Mouse (Mus musculus): ENCODE data around the gene Dst. TPM values are rescaled to one million over a fixed set of nuclear protein-coding genes. Genes with fewer than 3 reads are reported as not detected.

Gene Dst
- total and polyA plus RNA-seq, 2 experiments from 2014 or later, result 21.7 to 106 TPM

GRCm38 (mm10) chr1:33975333-33975732, 67.3 kb downstream of the Dst start:
- Histone ChIP-seq H3K4me1 (ENCODE audit: control insufficient read depth, insufficient read depth) (no peaks in the 10 kb centered on the region), H3K4me2 (ENCODE audit: low read depth, low read length) (no peak overlapping the region), H3K4me3 (ENCODE audit: low read depth, low read length) (no peak overlapping the region), H3K27me3 (ENCODE audit: control insufficient read depth, insufficient read depth, low read length) (no peaks in the 10 kb centered on the region), H3K27ac (ENCODE audit: low read depth) (no peak overlapping the region), H3K9ac (replicated peaks; ENCODE audit: low read depth, low read length) (no peak overlapping the region), H3K36me3 (replicated peaks; ENCODE audit: control insufficient read depth, insufficient read depth, low read length) (no peaks in the 10 kb centered on the region), H3K9me3 (replicated peaks; ENCODE audit: control insufficient read depth, low read length) (no peaks in the 10 kb centered on the region)
- 87% methylated on average over 4 of the region's 4 CpGs for WGBS
- DNase-seq (ENCODE audit: low spot score) (no peak), ATAC-seq (ENCODE audit: insufficient read depth, low read depth) (no peak)
- TF ChIP-seq CTCF (IDR thresholded peaks at IDR 0.05; ENCODE audit: low read depth), result no peak
- TF ChIP-seq EP300 (IDR thresholded peaks at IDR 0.05; ENCODE audit: low read depth), result no peak

GRCm38 (mm10) chr1:33977832-33978231, 69.8 kb downstream of the Dst start:
- DNase-seq (ENCODE audit: low spot score) (no peak), ATAC-seq (ENCODE audit: insufficient read depth, low read depth) (no peak)
- Histone ChIP-seq H3K4me2 (ENCODE audit: low read depth, low read length) (no peak overlapping the region), H3K36me3 (replicated peaks; ENCODE audit: control insufficient read depth, insufficient read depth, low read length) (no peaks in the 10 kb centered on the region), H3K27me3 (ENCODE audit: control insufficient read depth, insufficient read depth, low read length) (no peaks in the 10 kb centered on the region), H3K9ac (replicated peaks; ENCODE audit: low read depth, low read length) (no peak overlapping the region), H3K9me3 (replicated peaks; ENCODE audit: control insufficient read depth, low read length) (no peaks in the 10 kb centered on the region), H3K27ac (ENCODE audit: low read depth) (no peak overlapping the region), H3K4me3 (ENCODE audit: low read depth, low read length) (no peak overlapping the region), H3K4me1 (ENCODE audit: control insufficient read depth, insufficient read depth) (no peaks in the 10 kb centered on the region; the same call in 1 of the 2 replicates)
- TF ChIP-seq EP300 (IDR thresholded peaks at IDR 0.05; ENCODE audit: low read depth) (no peak), CTCF (IDR thresholded peaks at IDR 0.05; ENCODE audit: low read depth) (no peak)
- 93% methylated on average over 6 of the region's 6 CpGs for WGBS

- no peaks in the 10 kb centered on the region for H3K9me3 ChIP-seq (replicated peaks; ENCODE audit: control insufficient read depth, low read length)
- ATAC-seq (ENCODE audit: insufficient read depth, low read depth), result no peak
- no peak for DNase-seq (ENCODE audit: low spot score)
- no peaks in the 10 kb centered on the region for H3K27me3 ChIP-seq (ENCODE audit: control insufficient read depth, insufficient read depth, low read length)
- 85% methylated on average over 12 of the region's 12 CpGs for WGBS
- no peak overlapping the region for H3K9ac ChIP-seq (replicated peaks; ENCODE audit: low read depth, low read length)
- no peak overlapping the region for H3K4me3 ChIP-seq (ENCODE audit: low read depth, low read length)
- no peaks in the 10 kb centered on the region; the same call in 1 of the 2 replicates for H3K4me1 ChIP-seq (ENCODE audit: control insufficient read depth, insufficient read depth)
- H3K36me3 ChIP-seq (replicated peaks; ENCODE audit: control insufficient read depth, insufficient read depth, low read length), result no peaks in the 10 kb centered on the region
- H3K4me2 ChIP-seq (ENCODE audit: low read depth, low read length), result no peak overlapping the region
- no peak overlapping the region for H3K27ac ChIP-seq (ENCODE audit: low read depth)
- TF ChIP-seq CTCF (IDR thresholded peaks at IDR 0.05; ENCODE audit: low read depth), result no peak
- no peak for TF ChIP-seq EP300 (IDR thresholded peaks at IDR 0.05; ENCODE audit: low read depth)
Measured at GRCm38 (mm10) chr1:33980420-33980819, 72.4 kb downstream of the Dst start.

- peak; percentile 41; the same call in 1 of the 2 replicates for ATAC-seq (ENCODE audit: insufficient read depth, low read depth)
- Histone ChIP-seq H3K27ac (ENCODE audit: low read depth) (no peak overlapping the region), H3K9ac (replicated peaks; ENCODE audit: low read depth, low read length) (no peak overlapping the region)
Measured at GRCm38 (mm10) chr1:33989643-33990042, 81.6 kb downstream of the Dst start.

GRCm38 (mm10) chr1:33991067-33991466, 83.0 kb downstream of the Dst start:
- TF ChIP-seq EP300 (IDR thresholded peaks at IDR 0.05; ENCODE audit: low read depth), result no peak
- no peak for TF ChIP-seq CTCF (IDR thresholded peaks at IDR 0.05; ENCODE audit: low read depth)
- ATAC-seq (ENCODE audit: insufficient read depth, low read depth) (peak; percentile 63; the same call in 1 of the 2 replicates), DNase-seq (ENCODE audit: low spot score) (no peak)
- H3K27ac ChIP-seq (ENCODE audit: low read depth), result no peak overlapping the region
- H3K9ac ChIP-seq (replicated peaks; ENCODE audit: low read depth, low read length), result no peak overlapping the region
- 0 out of 2 replicates have a peak, but pooled peaks cover under 1% of the 10 kb centered on the region for H3K9me3 ChIP-seq (replicated peaks; ENCODE audit: control insufficient read depth, low read length)
- no peak overlapping the region for H3K4me2 ChIP-seq (ENCODE audit: low read depth, low read length)
- H3K4me3 ChIP-seq (ENCODE audit: low read depth, low read length), result no peak overlapping the region
- H3K27me3 ChIP-seq (ENCODE audit: control insufficient read depth, insufficient read depth, low read length), result no peaks in the 10 kb centered on the region
- H3K4me1 ChIP-seq (ENCODE audit: control insufficient read depth, insufficient read depth), result no peaks in the 10 kb centered on the region
- 56% methylated on average over 6 of the region's 6 CpGs for WGBS
- H3K36me3 ChIP-seq (replicated peaks; ENCODE audit: control insufficient read depth, insufficient read depth, low read length), result no peaks in the 10 kb centered on the region

More at GRCm38 (mm10) chr1:33989643-33990042, 81.6 kb downstream of the Dst start:
- TF ChIP-seq CTCF (IDR thresholded peaks at IDR 0.05; ENCODE audit: low read depth), result no peak
- TF ChIP-seq EP300 (IDR thresholded peaks at IDR 0.05; ENCODE audit: low read depth), result no peak
- 30% methylated on average over 12 of the region's 13 CpGs for WGBS
- H3K4me3 ChIP-seq (ENCODE audit: low read depth, low read length), result no peak overlapping the region
- H3K4me1 ChIP-seq (ENCODE audit: control insufficient read depth, insufficient read depth), result no peaks in the 10 kb centered on the region
- no peak overlapping the region for H3K4me2 ChIP-seq (ENCODE audit: low read depth, low read length)
- no peaks in the 10 kb centered on the region for H3K27me3 ChIP-seq (ENCODE audit: control insufficient read depth, insufficient read depth, low read length)
- no peak for DNase-seq (ENCODE audit: low spot score)
- H3K9me3 ChIP-seq (replicated peaks; ENCODE audit: control insufficient read depth, low read length), result 0 out of 2 replicates have a peak, but pooled peaks cover 5% of the 10 kb centered on the region
- H3K36me3 ChIP-seq (replicated peaks; ENCODE audit: control insufficient read depth, insufficient read depth, low read length), result no peaks in the 10 kb centered on the region

- 62% methylated on average over 11 of the region's 11 CpGs for WGBS
- ATAC-seq (ENCODE audit: insufficient read depth, low read depth), result no peak
Measured at GRCm38 (mm10) chr1:33992810-33993209, 84.8 kb downstream of the Dst start.

More at GRCm38 (mm10) chr1:33992810-33993209, 84.8 kb downstream of the Dst start:
- Histone ChIP-seq H3K4me1 (ENCODE audit: control insufficient read depth, insufficient read depth) (no peaks in the 10 kb centered on the region), H3K27me3 (ENCODE audit: control insufficient read depth, insufficient read depth, low read length) (no peaks in the 10 kb centered on the region), H3K9me3 (replicated peaks; ENCODE audit: control insufficient read depth, low read length) (no peaks in the 10 kb centered on the region), H3K9ac (replicated peaks; ENCODE audit: low read depth, low read length) (no peak overlapping the region), H3K27ac (ENCODE audit: low read depth) (no peak overlapping the region), H3K36me3 (replicated peaks; ENCODE audit: control insufficient read depth, insufficient read depth, low read length) (no peaks in the 10 kb centered on the region), H3K4me2 (ENCODE audit: low read depth, low read length) (no peak overlapping the region), H3K4me3 (ENCODE audit: low read depth, low read length) (no peak overlapping the region)
- TF ChIP-seq CTCF (IDR thresholded peaks at IDR 0.05; ENCODE audit: low read depth) (no peak), EP300 (IDR thresholded peaks at IDR 0.05; ENCODE audit: low read depth) (no peak)
- no peak for DNase-seq (ENCODE audit: low spot score)

All from heart, postnatal 0 days (tissue).